Mouse (Mus musculus): ENCODE measurements at regions not wholly inside any gene's neighbourhood (a gene's known extent, or its start where the extent isn't known, plus 50 kb on each side); places are given as distances from the start of the nearest gene placed in this dataset.

DNA sequence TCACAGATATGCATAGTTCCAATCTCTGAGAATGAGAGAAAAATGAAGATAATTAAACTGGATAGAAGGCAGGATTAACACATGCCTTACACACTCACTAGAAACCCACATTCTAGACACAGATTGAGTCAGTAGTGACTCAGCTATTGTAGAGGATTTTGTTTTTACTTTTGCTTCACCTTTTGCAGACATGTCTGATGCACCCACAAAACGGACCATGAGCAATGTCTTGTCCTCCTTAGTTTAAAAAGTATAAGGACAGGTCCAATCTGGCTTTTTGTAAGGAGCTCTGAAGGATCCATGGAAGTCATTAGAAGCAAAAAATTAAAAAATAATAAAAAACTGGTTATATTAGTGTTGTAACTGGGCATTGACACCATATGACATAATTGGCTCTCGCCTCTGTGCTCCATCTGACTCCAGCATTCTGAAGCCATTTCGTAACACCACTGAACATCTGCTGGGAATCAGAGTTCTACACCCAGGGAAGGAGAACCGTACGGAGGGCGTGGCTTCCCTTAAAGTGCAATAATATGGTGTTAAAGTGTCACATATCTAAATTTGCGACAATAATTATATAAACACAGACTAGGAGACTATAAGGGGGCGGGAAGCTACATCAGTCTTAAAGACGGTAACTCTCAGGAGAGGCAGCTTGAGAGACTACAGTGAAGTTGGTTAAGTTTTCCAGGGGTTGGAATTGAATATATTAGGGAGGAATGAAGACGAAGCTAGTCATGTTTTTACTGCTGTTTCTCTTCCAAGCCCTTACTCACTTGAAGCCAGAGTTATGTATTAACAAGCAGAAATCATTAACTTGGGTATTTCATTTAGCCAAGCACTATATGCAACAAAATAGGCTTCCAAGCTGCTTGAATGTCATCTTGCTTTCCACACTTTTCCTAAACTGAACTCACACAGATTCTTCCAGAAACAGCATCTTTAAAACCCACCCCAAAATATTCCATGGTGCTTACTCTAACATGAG is 558.0 kb downstream of the Ebf1 start:
- peak in 1 of 2 experiments; percentile 47 for DNase-seq (ENCODE audit: low spot score in 2 of 2)

DNA sequence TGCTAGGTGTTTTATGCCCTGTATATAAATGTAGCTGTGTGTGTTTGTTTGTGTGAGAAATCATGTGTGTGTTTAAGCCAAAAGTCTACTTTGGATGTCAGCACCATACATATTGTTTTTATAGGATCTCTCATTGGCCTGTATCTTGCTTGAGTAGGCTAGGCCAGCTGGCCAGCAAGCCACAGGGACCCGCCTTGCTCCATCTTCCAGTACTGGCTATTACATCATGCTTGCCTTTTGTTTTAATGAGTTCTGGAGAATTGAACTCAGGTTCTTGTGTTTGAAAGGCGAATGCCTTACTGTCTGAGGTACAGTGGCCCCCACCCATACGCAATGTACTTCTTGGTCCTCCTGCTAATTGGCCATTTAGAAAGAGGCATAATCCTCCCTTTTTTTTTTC is 559.9 kb downstream of the Ebf1 start:
- no peak for DNase-seq (ENCODE audit: low spot score in 2 of 2)

DNA sequence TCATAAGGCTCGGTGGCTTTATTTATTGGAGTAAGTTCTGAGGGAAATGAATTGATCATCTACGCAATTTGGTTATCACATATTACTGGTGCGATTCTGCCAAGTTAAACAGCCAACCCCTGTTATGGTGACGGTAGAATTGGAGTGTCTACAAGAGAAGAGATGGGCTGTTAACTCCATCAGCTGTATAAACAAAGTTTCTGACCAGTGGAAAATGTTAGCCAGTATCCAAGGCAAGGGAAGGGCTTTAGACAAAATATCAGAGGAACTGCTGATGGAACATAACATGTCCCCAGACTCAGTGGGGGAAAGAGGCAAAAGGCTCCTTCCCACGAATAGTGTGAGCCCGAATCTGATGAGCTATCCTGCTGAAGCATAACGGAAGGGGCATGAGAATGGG is 560.9 kb downstream of the Ebf1 start:
- no peak for DNase-seq (ENCODE audit: low spot score in 2 of 2)

DNA sequence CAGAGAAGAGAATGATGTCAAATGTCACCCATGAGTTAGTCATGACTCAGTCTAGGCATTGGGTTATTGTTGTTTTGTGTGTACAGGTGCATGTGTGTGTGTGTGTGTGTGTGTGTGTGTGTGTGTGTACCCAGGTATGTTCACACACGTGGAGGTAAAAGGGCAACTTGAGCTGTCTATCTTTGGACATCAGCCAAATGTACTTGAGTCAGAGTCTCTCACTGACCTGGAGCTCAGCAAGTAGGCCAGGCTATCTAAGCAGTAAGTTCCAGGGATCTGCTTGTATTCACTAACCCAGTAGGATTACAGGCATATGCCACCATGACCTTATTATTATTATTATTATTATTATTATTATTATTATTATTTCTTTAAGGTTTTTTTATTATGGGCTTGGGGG is 561.9 kb downstream of the Ebf1 start:
- DNase-seq (ENCODE audit: low spot score in 2 of 2), result no peak

DNA sequence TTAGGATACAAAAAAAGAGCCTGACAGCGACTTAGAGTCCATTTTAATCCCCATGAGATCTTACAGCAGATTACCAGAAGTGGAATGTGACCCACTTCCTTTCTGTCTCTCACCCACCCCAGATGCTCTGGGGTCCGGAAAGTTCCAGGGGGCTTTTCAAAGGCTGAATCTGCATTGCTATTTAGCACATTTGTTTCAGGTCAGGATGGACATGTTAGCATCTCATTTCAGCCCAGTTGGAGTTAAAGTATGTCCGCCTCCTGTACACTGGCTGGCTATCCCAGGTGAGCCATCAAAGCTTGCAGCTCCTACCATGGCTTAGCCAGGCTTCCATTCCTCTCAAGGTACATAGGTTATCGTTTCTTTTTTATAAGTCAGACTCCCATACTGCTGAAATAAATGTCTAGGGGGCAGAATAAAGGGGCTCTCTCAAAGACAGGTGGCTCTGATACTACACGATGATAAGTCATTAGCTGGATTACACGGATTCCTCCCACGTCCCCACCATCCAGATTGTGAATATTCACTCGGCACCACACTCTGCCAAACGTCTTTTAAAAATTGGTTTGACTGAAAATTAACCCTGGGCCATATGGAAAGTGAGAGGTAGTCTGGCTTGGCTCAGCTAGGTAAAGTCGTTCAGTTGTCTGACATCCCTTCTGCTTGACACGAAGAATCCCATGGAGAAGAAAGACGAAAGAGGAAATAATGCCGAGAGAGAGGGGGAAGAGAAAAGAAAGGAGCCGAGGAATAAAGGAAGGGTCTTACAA is 573.7 kb downstream of the Ebf1 start:
- no peak for DNase-seq (ENCODE audit: low spot score in 2 of 2)

DNA sequence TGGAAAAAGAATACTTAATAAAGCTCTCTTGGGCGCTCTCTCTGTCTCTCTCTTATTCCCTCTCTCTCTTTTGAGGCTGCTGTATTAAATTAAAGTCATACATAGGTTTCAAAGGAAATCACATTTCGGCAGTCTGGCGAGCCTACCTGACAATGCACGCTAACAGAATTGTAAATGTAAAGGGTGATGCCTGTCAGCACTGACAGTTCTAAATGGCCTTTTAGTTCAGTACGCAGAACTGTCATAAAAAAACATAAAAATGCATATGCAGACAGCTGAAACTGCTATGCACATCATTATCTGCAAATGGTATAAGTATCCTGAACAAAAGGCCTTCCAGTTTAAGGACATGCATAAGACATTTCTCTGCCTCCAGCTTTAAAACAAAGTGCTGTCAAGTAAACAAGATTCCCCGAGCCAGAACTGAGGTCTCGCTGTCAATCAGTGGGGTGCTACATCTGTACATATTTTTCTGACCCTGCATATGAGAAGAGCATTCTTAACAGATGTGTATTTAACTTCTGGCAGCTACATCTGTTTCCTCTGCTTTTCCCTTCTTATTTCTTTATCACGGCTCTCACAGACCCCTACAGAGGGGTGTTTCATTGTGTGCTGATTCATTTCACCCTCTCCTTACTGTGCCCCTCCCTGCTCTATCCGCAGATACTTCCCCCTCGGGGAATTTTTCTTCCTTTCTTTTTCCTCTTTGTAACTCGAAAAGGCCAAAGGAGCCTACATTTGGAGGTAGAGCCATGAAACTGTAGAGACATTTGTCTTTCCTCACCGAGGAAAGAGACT is 574.5 kb downstream of the Ebf1 start:
- DNase-seq (ENCODE audit: low spot score in 2 of 2), result no peak

DNA sequence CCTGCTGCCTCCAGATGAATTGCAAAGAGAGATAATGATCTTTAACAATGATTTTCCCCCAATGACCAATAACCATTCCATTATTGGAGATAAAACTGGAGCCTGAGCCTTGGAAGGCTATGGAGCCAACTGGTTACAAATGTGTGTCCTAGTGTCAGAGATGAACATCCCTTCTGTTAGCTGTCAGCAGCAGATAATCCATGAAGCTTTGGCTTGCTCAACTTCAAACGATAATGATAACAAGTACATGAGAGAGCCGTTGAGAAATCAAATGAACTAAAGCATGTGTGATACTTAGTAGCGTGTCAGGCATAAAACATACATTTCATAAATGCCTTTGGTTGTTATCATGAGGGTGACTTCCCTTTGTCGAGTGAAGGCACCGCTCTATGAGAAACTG is 576.2 kb downstream of the Ebf1 start:
- DNase-seq (ENCODE audit: low spot score in 2 of 2), result no peak

DNA sequence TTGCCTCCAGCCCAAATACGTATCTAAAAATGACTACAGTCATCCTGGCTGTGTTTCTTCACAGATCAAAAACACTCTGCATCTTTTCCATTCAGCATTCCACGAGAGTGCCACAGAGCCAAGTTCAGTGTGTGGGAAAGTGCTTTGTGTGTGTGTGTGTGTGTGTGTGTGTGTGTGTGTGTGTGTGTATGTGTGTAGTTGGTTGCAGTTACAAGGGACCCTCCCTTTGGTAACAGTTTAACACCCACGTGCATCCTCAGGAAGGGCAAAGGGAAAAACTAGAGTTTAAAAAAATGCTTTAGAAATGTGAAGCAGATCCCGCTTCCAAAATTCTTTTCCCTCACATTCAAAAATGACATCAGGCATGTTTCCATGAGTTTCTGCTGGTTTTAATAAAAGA is 582.4 kb downstream of the Ebf1 start:
- no peak for DNase-seq (ENCODE audit: low spot score in 2 of 2)

DNA sequence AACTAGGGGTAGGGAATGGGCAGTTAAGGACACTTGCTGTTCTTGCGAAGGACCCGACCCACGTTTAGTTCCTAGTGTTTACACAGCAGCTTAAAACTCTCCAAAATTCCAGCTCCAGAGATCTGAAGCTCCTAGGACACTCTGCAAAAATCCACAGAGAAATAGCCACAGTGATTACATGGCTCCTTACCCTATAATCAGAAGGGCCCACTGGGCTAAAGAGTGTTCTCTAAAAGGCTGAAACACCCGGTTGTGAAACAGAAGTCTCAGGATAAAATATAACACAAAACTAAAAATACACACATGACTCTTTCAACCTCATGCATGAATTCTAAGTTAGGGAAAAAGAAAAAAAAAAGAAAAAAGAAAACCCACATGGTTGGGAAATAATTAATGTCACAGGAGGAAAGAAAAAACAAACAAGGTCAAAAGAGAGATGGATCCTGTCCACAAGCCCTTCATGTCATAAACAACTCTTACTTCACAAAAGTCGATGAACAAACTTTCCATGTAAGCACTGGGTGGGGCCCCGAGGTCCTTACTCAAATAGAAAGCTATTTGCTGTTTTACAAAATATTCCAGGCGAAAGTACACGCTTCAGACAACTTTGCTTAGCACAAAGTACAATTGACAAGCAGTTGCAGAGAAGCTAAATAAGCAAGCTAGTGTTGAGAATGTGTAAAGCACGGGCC is 583.7 kb downstream of the Ebf1 start:
- peak in 1 of 2 experiments; percentile 56 for DNase-seq (ENCODE audit: low spot score in 2 of 2)

DNA sequence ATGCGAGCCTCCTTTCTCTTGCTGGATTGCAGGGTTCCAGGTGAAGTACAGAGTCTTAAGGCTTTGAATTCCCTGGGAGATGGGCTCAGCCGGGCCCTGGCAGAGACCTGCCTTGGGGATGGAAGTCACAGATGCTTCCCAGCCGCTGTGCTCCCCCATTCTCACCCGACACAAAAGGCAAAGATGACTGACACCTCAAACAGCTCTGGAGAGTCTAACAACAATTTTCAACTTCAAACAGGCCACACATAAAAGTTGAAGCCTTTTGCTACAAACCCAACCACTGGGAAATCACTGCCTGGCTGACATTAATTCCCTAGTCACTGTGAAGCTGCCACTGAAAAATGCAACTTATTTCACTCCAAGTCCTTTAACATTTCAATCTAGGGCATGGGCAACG is 586.3 kb downstream of the Ebf1 start:
- DNase-seq (ENCODE audit: low spot score in 2 of 2), result no peak

DNA sequence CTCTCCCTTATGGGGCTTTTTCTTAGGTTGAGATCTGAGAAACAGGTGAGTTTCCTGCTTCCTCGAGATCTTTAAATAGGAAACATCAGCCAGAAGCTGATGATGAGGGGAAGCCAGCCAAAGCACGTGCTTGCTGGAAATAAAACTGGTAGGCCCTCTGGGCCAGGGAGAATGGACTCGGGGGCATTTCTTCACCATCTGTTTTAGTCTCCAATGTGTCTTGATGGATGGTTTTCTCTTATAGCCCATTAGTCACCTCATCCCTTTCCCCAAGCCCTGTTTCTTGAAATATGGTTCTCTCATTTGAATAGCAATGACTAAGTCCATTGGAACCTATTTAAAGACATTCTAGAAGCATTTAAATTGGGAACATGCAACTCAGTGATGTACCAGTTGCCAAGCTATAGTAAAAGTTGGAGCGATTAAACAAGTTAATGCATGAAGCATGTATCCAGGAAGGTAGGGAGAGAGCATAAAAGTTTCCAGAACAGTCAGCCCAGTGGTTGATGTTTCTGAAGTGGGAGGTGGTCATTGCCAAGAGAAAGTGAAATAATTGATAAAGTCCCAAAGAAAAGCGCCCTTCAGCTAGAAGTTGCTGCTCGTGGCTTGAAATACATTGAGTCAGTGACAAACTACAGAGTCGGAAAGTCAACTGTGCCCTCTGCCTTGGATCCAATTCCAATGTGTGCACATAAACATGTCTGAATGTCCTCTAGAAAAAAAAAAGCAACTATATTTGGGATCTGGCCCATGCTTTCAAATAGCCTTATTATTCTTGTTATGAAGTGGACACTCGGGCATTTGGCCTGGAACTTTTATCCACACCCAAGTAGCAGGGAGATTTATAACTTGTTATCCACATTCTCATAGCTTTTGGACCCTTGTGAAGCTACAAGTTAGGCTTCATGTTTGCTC is 589.8 kb downstream of the Ebf1 start:
- no peak for DNase-seq (ENCODE audit: low spot score in 2 of 2)

DNA sequence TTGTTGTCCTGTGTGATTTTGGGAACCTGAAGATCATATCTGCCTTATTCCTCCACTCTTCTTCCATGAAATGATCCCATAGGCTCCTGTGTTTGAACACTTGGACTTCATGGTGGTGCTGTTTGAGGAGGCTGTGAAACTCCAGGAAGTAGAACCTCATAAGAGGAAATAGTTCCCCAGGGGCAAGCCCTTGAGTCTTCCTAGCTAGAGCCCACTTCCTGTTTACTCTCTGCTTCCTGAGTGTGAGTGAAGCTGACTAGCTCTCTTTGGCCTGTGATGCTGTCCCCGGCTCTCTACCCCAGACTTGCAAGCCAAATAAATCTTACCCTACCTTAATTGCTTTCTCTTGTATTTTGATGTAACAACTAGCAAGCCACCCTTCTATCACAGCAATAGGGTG is 597.0 kb downstream of the Ebf1 start:
- DNase-seq (ENCODE audit: low spot score in 2 of 2), result no peak

DNA sequence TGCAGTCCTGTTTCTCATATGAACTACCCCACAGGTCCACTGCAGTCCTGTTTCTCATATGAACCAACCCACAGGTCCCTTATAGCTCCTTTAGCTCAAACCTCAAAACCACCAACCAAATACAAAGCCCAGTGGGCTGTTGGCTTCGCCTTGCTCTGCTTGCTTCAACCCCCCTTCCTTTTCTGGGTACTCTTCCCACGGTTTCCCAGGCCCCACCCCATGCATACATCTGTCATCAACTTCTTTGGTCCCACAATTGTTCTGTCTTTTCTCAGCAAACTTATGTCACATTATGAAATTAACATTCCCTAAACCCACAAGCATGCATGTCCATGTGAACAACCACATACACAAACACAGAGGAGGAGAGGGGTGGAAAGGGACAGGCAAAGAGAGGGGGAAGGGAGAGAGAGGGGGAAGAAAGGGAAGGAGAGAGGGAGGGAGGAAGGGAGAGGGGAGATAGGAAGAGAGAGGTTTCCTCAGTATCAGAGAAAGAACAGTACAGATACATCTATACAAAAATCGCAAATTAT is 599.9 kb downstream of the Ebf1 start:
- DNase-seq (ENCODE audit: low spot score in 2 of 2), result no peak

DNA sequence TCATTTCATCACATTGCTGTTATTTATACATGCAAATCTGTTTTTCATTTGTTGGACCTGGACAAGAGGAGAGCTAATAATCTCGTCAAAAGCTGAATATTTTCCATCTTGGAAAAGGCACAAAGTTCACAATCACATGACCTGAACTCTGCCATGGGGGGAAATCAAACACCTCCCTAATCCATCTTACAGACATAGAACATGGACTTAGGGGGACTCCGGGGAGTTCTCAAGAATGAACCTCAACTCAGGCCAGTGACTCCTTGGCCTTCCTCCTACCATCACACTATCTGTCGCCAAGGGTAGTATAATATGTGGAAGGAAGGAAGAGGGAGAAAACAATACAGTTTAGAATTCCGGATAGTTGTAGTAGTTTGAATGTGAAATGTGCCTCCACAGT is 602.1 kb downstream of the Ebf1 start:
- no peak for DNase-seq (ENCODE audit: low spot score in 2 of 2)

DNA sequence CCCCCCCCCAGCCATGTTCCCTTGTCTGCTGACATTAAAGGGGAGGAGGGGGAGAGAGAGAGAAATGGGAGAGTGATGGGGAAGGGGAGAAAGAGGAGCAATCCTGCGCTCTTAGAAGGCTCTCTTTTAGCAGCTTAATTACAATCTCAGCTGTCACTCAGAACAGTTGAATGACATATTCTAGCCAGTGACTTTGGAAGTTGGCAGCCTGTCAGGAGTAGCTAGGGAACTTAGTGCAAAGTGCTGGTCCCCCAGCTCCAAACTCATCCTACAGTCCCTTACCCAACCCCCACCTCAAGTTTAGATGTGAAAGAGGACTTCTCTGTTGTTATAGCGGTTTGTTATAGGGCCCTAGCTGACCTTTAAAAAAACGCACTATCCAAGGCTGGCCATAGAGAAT is 604.9 kb downstream of the Ebf1 start:
- no peak for DNase-seq (ENCODE audit: low spot score in 2 of 2)

DNA sequence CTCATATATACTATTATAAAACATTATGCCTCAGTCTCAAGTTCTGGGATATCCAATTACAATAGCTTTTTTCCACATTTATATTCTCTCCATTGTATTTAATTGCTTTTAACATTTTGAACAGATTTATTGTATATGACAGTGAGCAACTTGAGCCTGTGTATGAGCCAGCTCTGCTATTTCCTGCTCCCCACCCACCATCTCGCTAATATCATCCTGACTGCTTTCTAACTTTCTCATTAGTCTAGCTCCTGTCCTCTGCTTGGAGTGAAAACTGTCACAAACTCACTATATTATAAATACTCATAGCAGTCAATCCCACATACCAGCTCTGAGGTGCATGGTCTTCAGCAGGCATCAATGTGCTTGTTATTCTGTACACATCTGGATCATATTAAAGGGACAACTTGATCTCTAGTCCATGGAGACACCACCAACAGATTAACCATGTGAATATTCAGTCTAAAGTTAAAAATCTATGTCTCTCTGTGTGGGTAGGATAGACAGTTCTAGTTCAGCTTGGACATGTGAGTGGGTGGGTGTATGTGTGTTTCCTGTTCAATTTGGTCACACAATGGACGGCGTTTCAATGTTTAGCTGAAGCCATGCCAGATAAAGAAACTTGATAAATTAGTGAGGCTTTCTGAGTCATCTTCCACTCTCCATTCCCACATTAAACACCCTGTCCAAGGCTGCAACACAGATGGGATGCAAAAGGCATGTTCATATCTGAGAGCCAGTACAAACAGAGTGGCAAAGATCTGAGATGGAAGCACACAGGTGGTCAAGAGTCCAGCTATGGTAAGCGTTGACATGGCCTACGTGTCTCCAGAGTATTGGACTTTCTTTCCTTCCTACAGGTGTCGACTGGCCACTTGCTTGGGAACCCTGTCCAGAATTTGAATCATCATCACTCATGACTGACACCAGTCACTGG is 616.1 kb upstream of the Clint1 start:
- DNase-seq (ENCODE audit: low spot score in 2 of 2), result no peak

DNA sequence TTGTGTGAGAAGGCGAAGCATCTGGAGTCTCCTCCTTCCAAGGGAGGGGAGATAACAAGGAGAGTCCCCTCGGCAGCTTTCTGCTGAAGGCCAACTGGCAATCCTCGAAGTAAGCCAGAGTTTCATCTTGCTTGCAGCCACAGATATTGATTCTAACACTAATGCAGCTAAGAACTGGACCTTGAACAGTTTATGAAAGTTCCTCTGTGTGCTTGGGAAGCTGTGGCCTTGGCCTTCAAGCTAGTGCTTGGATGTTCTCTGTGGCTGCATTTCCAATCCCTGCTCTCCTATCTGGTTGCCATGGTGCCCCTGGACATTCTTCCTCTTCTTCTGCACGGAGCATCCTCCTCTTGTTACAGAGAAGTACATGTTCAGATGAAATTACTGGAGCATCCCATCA is 614.8 kb upstream of the Clint1 start:
- no peak for DNase-seq (ENCODE audit: low spot score in 2 of 2)

DNA sequence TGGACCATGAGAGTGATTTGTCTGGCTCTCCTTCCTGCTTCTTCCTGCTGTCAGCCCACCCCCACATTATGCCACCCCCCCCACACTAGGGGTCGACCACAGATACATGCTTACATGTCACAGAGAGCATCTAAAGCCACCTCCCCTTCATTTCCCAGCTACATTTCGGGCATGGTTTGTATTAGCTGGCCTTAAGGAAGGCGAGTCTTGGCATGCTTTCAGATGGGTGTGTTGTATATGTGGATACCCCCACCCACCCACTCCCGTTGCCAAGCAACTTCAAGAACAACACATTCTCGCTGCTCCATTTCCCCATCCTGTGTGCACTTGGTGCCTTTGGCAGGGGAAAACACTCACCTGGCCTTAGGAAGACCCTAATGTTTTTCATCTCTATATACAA is 612.8 kb upstream of the Clint1 start:
- DNase-seq (ENCODE audit: low spot score in 2 of 2), result no peak

DNA sequence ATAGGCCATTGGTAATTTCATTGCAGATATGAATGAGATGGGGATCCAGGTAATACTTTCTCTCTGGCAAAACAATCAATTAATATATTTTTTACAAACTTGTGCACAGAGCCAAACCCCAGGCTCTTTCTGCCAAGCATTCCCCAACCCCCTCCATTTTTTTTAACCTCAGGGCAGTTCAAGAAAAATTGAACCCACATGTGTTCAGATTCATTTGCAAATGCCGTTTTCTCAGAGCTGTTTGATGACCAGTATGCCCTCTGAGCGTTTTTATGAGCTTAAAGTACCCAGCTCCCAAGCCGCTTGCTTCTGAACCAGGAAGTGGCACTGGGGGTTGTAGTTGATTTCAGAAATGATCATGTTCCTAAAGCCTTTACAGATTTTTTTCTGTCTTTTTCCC is 611.4 kb upstream of the Clint1 start:
- no peak for DNase-seq (ENCODE audit: low spot score in 2 of 2)

Data from urinary bladder, postnatal 36 days (tissue).